Mouse (Mus musculus): ENCODE measurements around the gene Lyrm2. TPM values are rescaled to one million over a fixed set of nuclear protein-coding genes. Genes with fewer than 3 reads are reported as not detected.

Lyrm2 gene
- 3.4 and 3.6 TPM in 2 replicates for polyA plus RNA-seq (2012; ENCODE audit: low replicate concordance)

GRCm38 (mm10) chr4:32799966-32800576 is at the start of gene Lyrm2:
Gene Lyrm2, plus strand, starts transcription at chr4:32800253.

Other genes with a start within 250 kb of the Lyrm2 start
- gene Gja10, start 197.5 kb upstream of the Lyrm2 start, polyA plus RNA-seq (2012; ENCODE audit: low replicate concordance): not detected in 2 replicates
- gene Casp8ap2, start 184.8 kb upstream of the Lyrm2 start, polyA plus RNA-seq (2012; ENCODE audit: low replicate concordance): 0.42 and 3.5 TPM in 2 replicates
- gene Mdn1, start 143.1 kb upstream of the Lyrm2 start, polyA plus RNA-seq (2012; ENCODE audit: low replicate concordance): 3.3 and 4.7 TPM in 2 replicates
- 0.30 and 0.42 TPM in 2 replicates for gene Ankrd6, start 150.6 kb downstream of the Lyrm2 start, polyA plus RNA-seq (2012; ENCODE audit: low replicate concordance)
- gene Rragd, start 182.8 kb downstream of the Lyrm2 start, polyA plus RNA-seq (2012; ENCODE audit: low replicate concordance): 0.58 TPM in 2 replicates
- gene Ube2j1, start 231.2 kb downstream of the Lyrm2 start, polyA plus RNA-seq (2012; ENCODE audit: low replicate concordance): 28.2 and 44.4 TPM in 2 replicates